Mouse (Mus musculus) heart, postnatal 25 days (tissue): ENCODE data around the gene Ctsl. TPM values are rescaled to one million over a fixed set of nuclear protein-coding genes. Genes with fewer than 3 reads are reported as not detected.

Experiments
- DNase-seq: peaks from one replicate; pipeline ENCODE4 v3.0.0; 2022; ENCODE audit warnings: low spot score
- intact Hi-C: fragments of 180-260 bp; cut with DNase I; formaldehyde crosslinking; loops from one replicate; pipeline ENCODE4 v1.15.1; 2025
- total RNA-seq, 2 experiments: library from RNA; stranded (reverse); gene quantifications; 2 replicates each; pipeline ENCODE4 v1.2.3; 2021

Gene Ctsl
- 100 to 1,000 TPM; 227 to 243 TPM for total RNA-seq

DNA sequence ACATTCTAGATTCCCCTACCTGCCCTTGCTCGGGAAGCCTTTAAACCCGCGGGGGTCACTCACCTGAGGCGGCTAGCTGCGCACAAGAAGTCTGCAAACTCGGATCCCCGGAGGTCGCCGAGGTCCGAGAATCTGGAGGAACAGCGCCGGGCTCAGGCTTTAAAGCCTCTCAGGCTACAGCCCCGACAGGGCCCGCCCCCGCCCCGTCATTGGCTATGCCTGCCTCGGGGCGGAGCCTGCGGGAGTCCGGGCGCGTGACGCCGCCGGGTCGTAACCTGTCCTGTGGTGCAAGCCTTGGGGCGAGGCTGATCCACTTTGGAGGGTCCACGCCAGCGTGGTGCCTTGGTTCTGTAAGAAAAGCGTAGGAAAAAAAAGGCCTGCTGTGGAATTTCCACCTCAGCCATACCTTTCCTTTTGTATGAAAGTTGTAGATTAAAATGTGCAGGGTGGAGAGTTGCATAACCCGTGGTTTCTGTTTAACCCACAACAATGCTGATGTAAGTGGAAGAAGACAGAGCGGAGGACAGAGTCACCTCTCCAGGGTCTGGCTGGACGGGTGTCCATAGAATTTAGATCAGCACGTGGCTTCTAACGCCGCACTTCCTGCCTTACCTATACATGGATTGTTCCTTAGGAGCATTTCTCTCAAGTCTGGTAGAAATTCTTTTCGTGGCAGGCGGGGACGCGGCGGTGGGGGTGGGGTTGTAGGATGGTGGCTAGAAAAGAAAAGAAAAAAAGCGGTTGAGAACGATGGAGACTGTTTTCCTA lies at the start of gene Ctsl:
Gene Ctsl, minus strand, starts transcription at position 718 of the 768 bp plus-strand sequence.
- intact Hi-C loops, result no loop called here
- peak; percentile 94 for DNase-seq

DNA sequence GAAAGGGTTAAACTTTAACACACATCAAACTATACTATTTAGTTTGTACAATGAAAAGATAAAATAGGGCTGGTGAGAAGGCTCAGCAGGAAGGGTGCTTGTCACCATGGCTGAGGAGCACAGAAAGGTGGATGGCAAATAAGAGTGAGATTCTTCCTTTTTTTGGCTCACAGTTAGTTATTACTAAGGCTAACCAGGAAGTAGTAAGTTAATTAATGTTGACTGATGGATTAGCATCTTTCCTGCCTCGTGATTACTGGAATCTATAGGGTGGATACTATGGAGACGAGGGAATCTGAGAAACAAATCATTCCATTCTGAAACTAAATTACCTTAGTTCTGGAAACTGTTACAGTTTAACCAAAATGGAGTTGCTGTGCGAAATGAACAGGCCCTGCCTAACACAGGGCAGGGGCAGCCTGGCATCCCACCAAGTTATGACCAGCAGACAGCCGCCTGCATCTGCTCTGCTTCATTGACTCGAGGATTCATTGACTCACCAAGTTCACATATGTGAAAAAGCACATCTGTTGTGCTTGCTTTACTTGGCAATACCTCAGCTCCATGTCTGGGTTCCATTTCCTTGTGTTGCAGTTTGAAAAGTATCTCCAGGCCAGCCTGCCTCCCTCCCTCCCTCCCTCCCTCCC lies 46.4 kb upstream of the Ctsl start:
- peak; percentile 27 for DNase-seq
- intact Hi-C loops, result no loop called here

GRCm38 (mm10) chr13:64415659-64416058 lies 45.0 kb upstream of the Ctsl start:
- intact Hi-C loops, result no loop called here
- no peak for DNase-seq

GRCm38 (mm10) chr13:64412752-64413257 lies 42.1 kb upstream of the Ctsl start:
- intact Hi-C loops, result no loop called here
- DNase-seq, result no peak

DNA sequence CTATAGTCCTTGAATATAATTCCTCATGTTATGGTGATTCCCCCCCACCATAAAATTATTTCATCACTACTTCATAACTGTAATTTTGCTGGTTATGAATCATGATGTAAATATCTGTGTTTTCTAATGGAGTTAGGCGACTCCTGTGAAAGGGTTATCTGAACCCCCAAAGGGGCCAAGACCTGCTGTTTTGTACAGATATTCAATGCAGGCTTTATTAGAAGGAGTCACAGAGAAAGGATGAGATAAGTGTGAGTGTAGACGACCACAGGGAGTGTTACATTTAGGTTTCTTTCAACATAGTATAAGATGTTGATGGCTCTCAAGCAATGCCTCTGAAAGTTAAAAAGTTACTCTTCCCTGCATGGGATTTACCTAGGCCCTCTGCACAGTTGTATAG lies 40.6 kb upstream of the Ctsl start:
- intact Hi-C loops, result no loop called here
- DNase-seq, result no peak

DNA sequence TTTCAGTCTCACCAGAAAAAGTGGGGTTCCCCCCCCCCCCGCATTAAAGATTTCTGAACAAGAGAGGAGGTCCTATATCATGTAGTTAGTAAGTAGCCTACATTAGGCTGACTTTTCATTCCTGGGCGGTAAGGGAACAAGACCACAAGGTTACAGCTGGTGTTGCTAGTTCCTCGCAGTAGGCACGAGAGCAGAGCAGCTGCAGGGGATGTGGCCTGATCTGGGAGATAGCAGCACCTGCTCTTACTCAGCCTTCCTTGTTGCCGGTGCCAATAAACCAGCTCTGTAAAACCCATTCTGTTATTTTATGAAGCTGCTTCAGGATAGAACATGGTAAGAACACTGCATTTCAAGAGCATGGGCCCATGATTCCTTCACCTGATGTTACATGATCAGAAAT lies 39.9 kb upstream of the Ctsl start:
- intact Hi-C loops, result no loop called here
- DNase-seq, result no peak

GRCm38 (mm10) chr13:64407992-64408391 lies 37.3 kb upstream of the Ctsl start:
- intact Hi-C loops, result no loop called here

GRCm38 (mm10) chr13:64405550-64405949 lies 34.9 kb upstream of the Ctsl start:
- no peak for DNase-seq
- intact Hi-C loops, result no loop called here

More at GRCm38 (mm10) chr13:64407992-64408391, 37.3 kb upstream of the Ctsl start:
- DNase-seq, result no peak

- no peak for DNase-seq
- intact Hi-C loops, result no loop called here
These were observed 32.8 kb upstream of the Ctsl start for GRCm38 (mm10) chr13:64403519-64403918.

DNA sequence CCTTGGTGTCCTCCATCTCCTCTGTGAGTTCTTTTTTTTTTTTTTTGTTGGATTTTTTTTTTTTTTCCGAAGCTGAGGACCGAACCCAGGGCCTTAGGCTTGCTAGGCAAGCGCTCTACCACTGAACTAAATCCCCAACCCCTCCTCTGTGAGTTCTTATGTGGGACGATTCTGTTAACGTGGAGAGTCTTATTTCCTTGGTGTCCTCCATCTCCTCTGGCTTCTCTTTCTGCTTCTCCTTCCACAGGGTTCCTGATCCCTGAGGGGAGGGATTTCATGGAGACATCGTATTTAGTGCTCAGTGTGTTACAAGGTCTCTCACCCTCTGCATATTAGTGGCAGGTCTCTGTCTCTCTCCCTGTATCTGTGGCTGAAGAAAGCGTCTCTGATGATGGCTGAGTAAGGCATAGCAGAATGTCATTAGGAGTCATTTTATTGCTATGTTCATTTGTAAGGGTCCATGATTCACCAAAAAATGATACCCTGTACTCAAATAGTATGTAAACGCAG lies 32.3 kb upstream of the Ctsl start:
- intact Hi-C loops, result no loop called here
- no peak for DNase-seq

DNA sequence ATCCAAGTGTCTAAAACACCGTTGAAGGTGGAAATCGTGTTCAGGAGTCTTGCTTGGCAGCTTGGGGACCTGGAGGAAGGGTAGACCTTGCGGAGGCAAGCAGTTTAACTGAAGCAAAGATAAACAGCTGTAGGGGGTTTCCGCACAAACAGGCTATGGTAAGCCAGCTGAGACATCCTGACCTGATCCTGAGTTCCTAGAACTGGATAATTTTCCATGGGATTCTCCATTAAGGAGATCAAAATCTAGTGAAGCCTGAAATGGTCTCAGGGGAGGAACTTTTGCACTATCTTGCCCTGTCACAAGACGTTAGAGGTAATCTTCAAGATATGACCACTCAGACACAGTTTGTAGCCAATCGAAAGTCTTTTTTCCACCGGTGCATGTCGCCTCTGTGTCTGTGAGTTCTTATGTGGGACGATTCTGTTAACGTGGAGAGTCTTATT lies 31.8 kb upstream of the Ctsl start:
- intact Hi-C loops, result no loop called here
- no peak for DNase-seq

DNA sequence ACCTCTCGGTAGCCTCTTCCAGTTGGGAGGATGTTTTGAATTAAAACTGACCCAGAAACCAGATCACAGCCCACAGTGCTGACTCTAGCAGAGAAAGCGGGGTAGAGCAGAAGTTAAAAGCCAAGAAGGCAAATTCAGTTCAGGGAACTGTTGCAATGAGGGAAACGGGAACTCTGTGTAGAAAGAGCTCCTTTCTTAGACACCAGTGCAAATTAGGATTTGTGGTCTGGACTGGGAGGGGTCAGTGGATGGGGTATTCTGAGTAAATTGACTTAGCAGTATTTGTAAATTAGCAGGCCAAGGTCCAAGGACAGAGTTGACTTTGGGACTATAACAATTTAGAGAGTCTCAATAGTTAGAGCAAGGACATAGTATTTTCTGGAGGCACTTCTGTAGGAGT lies 31.3 kb upstream of the Ctsl start:
- intact Hi-C loops, result no loop called here
- DNase-seq, result no peak

DNA sequence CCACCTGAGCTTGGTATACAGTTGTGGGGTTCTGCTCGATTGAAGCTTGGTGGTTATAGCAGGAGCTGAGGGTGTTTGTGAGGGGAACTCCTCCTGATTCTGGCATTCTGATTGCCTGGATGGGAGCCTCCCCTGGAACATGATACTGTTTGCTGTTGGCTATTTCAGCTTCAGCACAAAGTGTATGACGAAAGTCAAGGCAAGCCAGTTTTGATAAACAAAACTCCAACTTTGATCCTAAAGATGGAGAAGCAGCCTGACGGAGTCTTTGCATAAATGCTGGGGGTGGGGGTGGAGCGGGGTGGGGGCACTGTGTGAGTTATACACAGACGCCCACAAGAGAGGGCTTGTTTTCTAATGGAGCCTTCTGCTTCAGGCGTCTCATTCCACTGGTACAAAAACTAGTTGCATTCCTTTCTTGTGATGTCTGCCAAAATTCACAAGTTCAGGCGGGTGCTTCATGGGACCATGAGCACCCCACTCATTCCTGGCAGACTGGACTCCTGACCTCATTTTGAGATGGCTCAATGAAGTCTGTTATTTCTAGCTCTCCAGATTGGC lies 30.2 kb upstream of the Ctsl start:
- intact Hi-C loops, result no loop called here

DNA sequence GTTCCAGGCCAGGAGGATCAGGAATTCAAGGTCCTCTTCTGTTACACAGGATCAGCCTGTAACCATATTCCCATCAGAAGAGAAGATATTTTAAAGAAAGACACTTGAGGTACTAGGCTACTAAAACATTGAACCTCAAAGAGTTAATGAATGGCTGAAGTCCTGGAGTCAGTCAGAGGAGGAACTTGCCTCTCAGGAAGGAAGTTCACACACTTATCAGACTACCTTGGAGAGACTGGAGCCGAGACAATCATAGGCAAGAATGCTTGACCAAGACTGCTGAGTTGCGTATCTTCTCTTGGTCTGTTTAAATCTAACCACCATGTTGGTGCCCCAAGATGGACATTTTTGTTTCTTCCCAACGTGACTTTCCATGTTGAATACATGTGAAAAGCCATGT lies 29.2 kb upstream of the Ctsl start:
- intact Hi-C loops, result loop anchor here (2.0 kb wide), 1 partner anchor 27 kb away; no protein-coding TSS in a partner anchor
- no peak for DNase-seq

More for the DNA sequence above, 30.2 kb upstream of the Ctsl start:
- peak; percentile 40 for DNase-seq

- no peak for DNase-seq
- intact Hi-C loops, result loop anchor here (2.0 kb wide), 1 partner anchor 25 kb away; no protein-coding TSS in a partner anchor
These were observed 27.4 kb upstream of the Ctsl start for GRCm38 (mm10) chr13:64398065-64398464.

- intact Hi-C loops, result no loop called here
- DNase-seq, result no peak
These were observed 26.3 kb upstream of the Ctsl start for GRCm38 (mm10) chr13:64396979-64397378.

- no peak for DNase-seq
- intact Hi-C loops, result no loop called here
These were observed 17.7 kb upstream of the Ctsl start for GRCm38 (mm10) chr13:64388415-64388814.

DNA sequence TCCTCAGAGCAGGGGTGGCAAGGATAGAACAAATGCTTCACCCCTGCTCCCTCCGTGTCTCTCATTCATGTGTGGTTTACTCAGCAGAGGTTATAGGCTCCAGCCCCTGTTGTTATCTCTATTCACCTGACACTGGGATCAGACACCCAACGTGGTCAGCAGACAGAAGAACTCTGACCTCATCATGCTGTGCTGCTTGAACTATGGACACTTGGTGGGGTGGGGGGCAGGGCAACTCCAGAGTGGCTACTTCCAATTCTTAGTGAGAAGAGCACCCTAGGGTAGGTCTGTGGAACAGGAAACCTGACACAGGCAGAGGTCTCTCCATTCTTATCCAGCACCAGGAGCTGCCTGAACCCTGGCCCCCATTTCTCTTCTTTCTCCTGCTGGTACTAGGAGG lies 15.4 kb upstream of the Ctsl start:
- intact Hi-C loops, result no loop called here

GRCm38 (mm10) chr13:64384937-64385336 lies 14.2 kb upstream of the Ctsl start:
- DNase-seq, result no peak
- intact Hi-C loops, result no loop called here

More for the DNA sequence above, 15.4 kb upstream of the Ctsl start:
- DNase-seq, result no peak

GRCm38 (mm10) chr13:64380251-64380650 lies 9.6 kb upstream of the Ctsl start:
- no peak for DNase-seq
- intact Hi-C loops, result no loop called here

GRCm38 (mm10) chr13:64378601-64379000 lies 7.9 kb upstream of the Ctsl start:
- intact Hi-C loops, result no loop called here

More at GRCm38 (mm10) chr13:64378601-64379000, 7.9 kb upstream of the Ctsl start:
- no peak for DNase-seq
